Mouse (Mus musculus) forebrain, embryonic 15.5 days (tissue): ENCODE measurements around the gene Iqsec1. TPM values are rescaled to one million over a fixed set of nuclear protein-coding genes. Genes with fewer than 3 reads are reported as not detected.

ENCODE experiments used
- ATAC-seq: fragments of 200-750 bp; cut with Nextera tagmentation; replicated peaks from 2 replicates; pipeline ENCODE4 v1.8.0; 2017; ENCODE audit warnings: mild to moderate bottlenecking, moderate TSS enrichment, moderate library complexity
- H3K27ac ChIP-seq: fragments of 300-500 bp; sonication (generic); replicated peaks from 2 replicates; pipeline ENCODE4 v1.5.1; 2015; ENCODE audit warnings: mild to moderate bottlenecking, inconsistent platforms
- H3K27me3 ChIP-seq: fragments of 300-500 bp; sonication (generic); 2 replicates; pipeline ENCODE4 v1.6.1; 2015; ENCODE audit warnings: inconsistent platforms
- H3K36me3 ChIP-seq: fragments of 300-500 bp; sonication (generic); 2 replicates; pipeline ENCODE4 v1.6.1; 2015; ENCODE audit warnings: mild to moderate bottlenecking, inconsistent platforms
- H3K4me1 ChIP-seq: fragments of 300-500 bp; sonication (generic); 2 replicates; pipeline ENCODE4 v1.6.1; 2015; ENCODE audit warnings: inconsistent platforms
- H3K4me2 ChIP-seq: fragments of 300-500 bp; sonication (generic); replicated peaks from 2 replicates; pipeline ENCODE4 v1.6.1; 2015; ENCODE audit warnings: mild to moderate bottlenecking, inconsistent platforms
- H3K4me3 ChIP-seq: fragments of 300-500 bp; sonication (generic); 2 replicates; pipeline ENCODE4 v1.5.1; 2015; ENCODE audit warnings: mild to moderate bottlenecking, inconsistent platforms
- H3K9ac ChIP-seq: fragments of 300-500 bp; sonication (generic); replicated peaks from 2 replicates; pipeline ENCODE4 v1.6.1; 2015; ENCODE audit warnings: mild to moderate bottlenecking, inconsistent platforms
- H3K9me3 ChIP-seq: fragments of 300-500 bp; sonication (generic); 2 replicates; pipeline ENCODE4 v1.6.1; 2016; ENCODE audit warnings: inconsistent platforms
- WGBS: fragments of 180-500 bp; shearing (Covaris S2); methylation state at CpG from one replicate; pipeline ENCODE4 v1.1.7; 2015; ENCODE audit warnings: mixed read lengths; 5-methylcytosine and 5-hydroxymethylcytosine counted together
- polyA plus RNA-seq: library from polyadenylated mRNA; unstranded; fragments of >200 nt; fragmentation: Nextera tagmentation; extraction: Ambion mirVana; gene quantifications from 2 replicates; pipeline ENCODE4 v1.2.1, GENCODE M21; 2015

Gene Iqsec1
- polyA plus RNA-seq, 1 experiment from 2014 or later: 16.3 TPM

DNA sequence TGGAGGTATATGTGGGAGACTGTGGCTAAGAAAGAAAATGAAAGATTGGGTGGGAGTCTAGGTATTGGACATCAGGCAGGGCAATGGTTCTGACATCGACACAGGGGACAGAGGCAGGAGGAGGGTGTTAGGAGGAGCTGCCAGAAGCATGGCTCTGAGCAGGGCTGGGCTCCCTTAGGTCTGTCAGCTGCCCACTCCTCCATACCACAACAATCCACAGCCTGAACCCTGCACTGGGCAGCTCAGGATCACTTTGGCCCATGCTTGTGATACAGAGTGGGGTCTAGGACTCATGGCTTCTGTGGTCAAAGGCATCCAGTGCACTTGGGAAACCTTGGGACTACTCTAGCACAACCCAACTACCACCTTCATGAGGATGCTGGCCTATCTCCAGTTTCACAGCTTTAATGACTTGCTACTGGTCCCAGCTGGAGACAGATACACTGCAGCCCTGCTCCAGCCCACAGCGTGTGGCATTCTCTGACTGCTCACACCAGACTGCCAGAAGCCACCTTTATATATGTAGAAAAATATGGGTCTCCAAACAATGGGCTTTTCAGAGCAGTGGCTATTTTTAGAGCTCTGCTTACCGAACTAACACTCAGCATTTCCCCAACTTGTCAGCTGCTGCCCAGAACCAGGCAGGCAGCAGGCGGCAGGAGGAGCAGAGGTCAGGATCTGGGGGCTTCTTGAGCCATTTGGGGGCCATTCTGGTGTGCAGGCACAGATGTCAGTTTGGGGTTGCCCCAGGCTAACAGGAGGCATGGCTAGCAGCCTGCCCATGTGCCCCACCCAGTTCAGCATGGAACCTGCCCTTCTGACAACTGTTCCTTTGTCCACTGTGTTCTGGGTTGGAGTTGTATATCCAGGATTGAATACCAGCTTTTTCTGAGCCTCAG lies 285.4 kb downstream of the Iqsec1 start:
- peaks cover 57% of the 10 kb centered on the region for H3K4me1 ChIP-seq
- no peaks in the 10 kb centered on the region for H3K27me3 ChIP-seq
- no peaks in the 10 kb centered on the region for H3K9me3 ChIP-seq
- no peak overlapping the region for H3K4me2 ChIP-seq
- WGBS: 25% methylated on average over 4 of the region's 4 CpGs
- ATAC-seq: peak; percentile 34
- H3K4me3 ChIP-seq: no peak overlapping the region
- no peak overlapping the region for H3K9ac ChIP-seq
- no peaks in the 10 kb centered on the region for H3K36me3 ChIP-seq
- H3K27ac ChIP-seq: peak overlapping the region; percentile 64

DNA sequence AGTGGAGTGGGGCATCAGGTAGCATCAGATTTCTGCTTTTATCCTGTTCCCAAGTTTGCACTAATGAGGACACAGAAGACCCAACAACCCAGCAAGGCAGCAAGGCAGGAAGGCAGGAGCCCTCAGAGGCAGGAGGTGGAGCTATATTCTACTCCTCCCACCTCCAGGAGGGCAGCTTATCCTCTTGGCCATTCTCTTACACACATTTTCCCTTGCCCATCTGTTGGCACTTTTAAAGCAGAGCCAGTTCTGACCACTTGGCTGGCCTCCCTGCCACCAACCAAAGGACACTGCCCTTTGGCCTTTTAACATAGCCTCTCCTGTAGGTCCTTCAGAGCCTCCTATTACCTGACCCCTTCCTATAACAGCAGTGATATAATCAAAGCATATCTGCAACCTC lies 286.3 kb downstream of the Iqsec1 start:
- H3K9ac ChIP-seq: no peak overlapping the region
- no peaks in the 10 kb centered on the region for H3K9me3 ChIP-seq
- H3K27ac ChIP-seq: peak overlapping the region; percentile 64; the same call in 1 of the 2 replicates
- no peaks in the 10 kb centered on the region for H3K27me3 ChIP-seq
- H3K4me1 ChIP-seq: peaks cover 53% of the 10 kb centered on the region
- no peaks in the 10 kb centered on the region for H3K36me3 ChIP-seq
- no peak for ATAC-seq
- no peak overlapping the region for H3K4me3 ChIP-seq
- no peak overlapping the region for H3K4me2 ChIP-seq

DNA sequence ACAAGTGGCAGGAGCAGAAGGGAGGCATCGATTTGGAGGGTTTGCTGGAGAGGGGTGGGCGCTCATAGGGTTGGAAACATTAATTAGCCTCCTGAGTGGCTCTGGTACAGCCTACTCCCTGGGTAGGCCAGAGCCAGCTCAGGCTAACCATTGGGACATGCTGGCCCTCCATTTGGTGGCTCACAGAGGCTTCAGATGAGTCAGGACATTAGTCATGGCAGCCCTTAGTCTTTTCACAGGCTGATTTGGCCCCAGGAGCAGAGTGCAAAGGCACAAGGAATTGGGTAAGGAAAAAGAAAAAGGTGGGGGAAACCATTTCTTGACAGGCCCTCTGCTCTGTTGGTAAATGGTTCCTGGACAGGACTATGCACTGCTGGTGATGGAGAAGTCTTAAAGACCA lies 287.1 kb downstream of the Iqsec1 start:
- Histone ChIP-seq H3K4me1 (peaks cover 45% of the 10 kb centered on the region), H3K27ac (no peak overlapping the region), H3K36me3 (no peaks in the 10 kb centered on the region), H3K4me2 (no peak overlapping the region), H3K9me3 (no peaks in the 10 kb centered on the region), H3K9ac (no peak overlapping the region), H3K27me3 (no peaks in the 10 kb centered on the region), H3K4me3 (no peak overlapping the region)
- no peak for ATAC-seq
- 72% methylated on average over 2 of the region's 2 CpGs for WGBS

DNA sequence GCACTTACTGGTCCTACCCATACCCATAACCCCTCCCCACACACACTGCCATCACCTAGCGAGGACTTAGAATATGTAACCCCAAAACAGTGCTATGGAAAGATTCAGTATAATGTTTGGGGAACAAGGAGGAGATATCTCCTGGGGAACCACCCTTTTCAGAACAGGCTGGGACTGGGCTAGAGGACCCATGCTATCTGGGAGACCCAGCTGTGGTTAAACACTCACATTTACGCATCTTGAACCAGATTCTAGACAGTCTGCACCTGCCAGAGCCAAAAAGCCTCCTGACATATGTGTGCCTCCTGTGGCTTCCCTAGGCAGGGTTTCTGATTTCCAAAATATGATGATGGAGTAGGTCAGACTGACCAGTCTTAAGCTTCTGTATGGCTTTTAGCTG lies 287.7 kb downstream of the Iqsec1 start:
- H3K9me3 ChIP-seq: no peaks in the 10 kb centered on the region
- H3K4me3 ChIP-seq: no peak overlapping the region
- no peaks in the 10 kb centered on the region for H3K27me3 ChIP-seq
- H3K36me3 ChIP-seq: no peaks in the 10 kb centered on the region
- no peak overlapping the region for H3K27ac ChIP-seq
- WGBS: 97% methylated on average over 2 of the region's 2 CpGs
- no peak for ATAC-seq
- no peak overlapping the region for H3K9ac ChIP-seq
- H3K4me1 ChIP-seq: peaks cover 41% of the 10 kb centered on the region
- no peak overlapping the region for H3K4me2 ChIP-seq

DNA sequence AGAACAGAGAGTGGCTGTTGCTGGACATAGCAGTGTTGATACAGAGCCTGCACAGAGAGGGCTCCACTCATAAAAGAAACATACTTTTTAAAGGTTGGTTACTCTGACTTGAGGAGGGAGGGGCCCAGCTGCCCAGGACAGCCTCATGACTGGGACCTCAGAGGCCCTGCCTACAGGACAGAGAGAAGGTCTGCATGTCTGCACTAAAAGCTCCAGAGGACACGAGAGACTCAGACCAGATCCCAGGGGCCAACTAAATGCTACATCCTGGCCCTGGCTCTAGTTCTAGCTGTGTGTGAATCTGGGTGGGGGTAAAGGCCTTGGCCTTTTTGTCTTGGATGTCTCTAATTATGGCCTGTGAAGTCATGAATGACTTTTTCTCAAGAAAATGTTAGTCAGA lies 288.4 kb downstream of the Iqsec1 start:
- Histone ChIP-seq H3K4me1 (peaks cover 37% of the 10 kb centered on the region), H3K27me3 (no peaks in the 10 kb centered on the region), H3K4me3 (no peak overlapping the region), H3K27ac (no peak overlapping the region), H3K9ac (no peak overlapping the region), H3K9me3 (no peaks in the 10 kb centered on the region), H3K36me3 (no peaks in the 10 kb centered on the region), H3K4me2 (no peak overlapping the region)
- WGBS: 90% methylated on average over 1 of the region's 1 CpGs
- no peak for ATAC-seq

DNA sequence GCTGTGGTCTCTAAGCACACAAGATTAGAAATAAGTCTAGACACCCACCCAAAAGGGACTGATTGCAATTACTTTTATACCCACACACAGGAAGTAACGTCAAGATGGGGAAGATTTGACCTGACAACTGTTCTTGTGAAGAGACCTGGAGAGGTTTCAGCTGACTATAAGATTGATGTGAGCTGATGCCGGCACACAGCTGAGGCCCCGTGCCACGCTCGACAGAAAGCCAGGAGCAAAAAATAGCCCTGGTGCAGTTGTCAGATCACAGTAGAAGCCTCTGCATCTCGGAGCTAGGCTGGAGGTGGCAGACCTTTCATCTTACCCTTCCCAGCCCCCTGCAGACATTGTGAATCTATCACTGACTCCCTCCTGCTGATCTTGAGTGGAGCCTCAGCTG lies 289.6 kb downstream of the Iqsec1 start:
- Histone ChIP-seq H3K27ac (no peak overlapping the region), H3K4me3 (no peak overlapping the region), H3K4me2 (no peak overlapping the region), H3K9me3 (no peaks in the 10 kb centered on the region), H3K36me3 (no peaks in the 10 kb centered on the region), H3K4me1 (peaks cover 25% of the 10 kb centered on the region), H3K9ac (no peak overlapping the region), H3K27me3 (no peaks in the 10 kb centered on the region)
- ATAC-seq: no peak
- 67% methylated on average over 6 of the region's 6 CpGs for WGBS

DNA sequence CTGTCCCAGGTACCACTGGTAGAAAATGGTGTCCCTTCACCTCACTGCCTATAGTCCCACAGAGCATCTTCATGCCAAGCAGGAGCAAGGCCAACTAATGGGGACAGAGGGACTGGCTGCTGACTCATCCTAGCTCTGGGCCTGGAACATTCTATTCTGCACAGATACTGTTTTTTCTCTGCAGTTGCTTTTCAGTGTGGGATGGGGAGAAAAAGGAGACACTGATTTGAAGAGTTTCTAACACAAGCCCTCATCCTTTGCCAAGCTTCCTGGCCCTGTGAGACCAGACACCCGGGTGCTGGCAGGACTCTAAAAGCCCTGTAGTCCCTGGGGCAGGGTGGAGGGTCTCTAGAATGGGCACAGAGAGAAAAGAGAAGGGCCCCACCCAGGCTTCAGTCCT lies 292.7 kb downstream of the Iqsec1 start:
- Histone ChIP-seq H3K4me2 (no peak overlapping the region), H3K36me3 (peaks cover 10% of the 10 kb centered on the region; the same call in 1 of the 2 replicates), H3K4me1 (0 out of 2 replicates have a peak, but pooled peaks cover 4% of the 10 kb centered on the region), H3K9me3 (no peaks in the 10 kb centered on the region), H3K27ac (0 out of 2 replicates have a peak overlapping the region, but pooled peaks have one; percentile 36), H3K9ac (no peak overlapping the region), H3K27me3 (no peaks in the 10 kb centered on the region), H3K4me3 (no peak overlapping the region)
- 70% methylated on average over 1 of the region's 1 CpGs for WGBS
- no peak for ATAC-seq

DNA sequence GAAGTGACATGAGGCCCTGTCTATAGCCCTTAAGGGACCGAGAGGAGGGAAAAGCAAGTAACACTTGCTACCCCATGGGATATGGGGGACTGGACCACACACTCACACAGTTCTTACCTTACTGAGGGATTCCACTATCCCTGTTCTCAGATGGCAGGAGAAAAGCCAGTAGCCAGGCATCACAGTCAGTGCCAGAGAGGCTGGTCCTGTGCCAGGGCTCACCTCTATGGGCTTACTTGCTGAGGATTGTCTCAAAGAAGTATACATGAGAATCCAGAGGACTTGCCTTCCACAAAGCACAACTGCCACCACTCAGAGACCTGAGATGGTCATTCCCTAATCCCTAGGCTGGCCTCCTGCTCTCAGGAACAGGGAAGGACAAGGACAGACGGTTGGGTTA lies 296.1 kb downstream of the Iqsec1 start:
- WGBS: 84% methylated on average over 2 of the region's 2 CpGs
- Histone ChIP-seq H3K36me3 (peaks cover 28% of the 10 kb centered on the region), H3K9me3 (no peaks in the 10 kb centered on the region)

DNA sequence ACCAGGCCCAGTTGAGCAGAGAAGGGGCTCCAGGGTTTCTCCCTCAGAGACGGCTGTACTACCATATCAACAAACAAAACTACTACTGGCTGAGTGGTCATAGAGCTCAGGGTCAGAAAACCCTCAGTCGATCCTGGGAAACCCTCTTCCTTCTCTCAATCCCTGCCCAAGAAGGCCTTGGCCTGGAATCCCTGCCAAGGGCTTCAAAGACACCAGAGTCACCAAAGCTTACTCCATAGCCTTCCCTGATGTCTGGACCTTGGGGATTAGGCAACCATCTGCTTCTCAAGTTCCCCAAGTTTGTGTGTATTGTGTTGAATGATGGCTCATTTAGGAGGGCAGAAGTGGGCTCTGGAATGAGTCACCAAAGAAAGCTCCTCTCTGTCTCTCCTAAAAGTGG lies 296.6 kb downstream of the Iqsec1 start:
- peaks cover 28% of the 10 kb centered on the region for H3K36me3 ChIP-seq
- H3K9me3 ChIP-seq: no peaks in the 10 kb centered on the region
- H3K27me3 ChIP-seq: no peaks in the 10 kb centered on the region
- no peaks in the 10 kb centered on the region for H3K4me1 ChIP-seq
- no peak overlapping the region for H3K27ac ChIP-seq
- no peak overlapping the region for H3K4me3 ChIP-seq
- H3K4me2 ChIP-seq: no peak overlapping the region
- 86% methylated on average over 2 of the region's 2 CpGs for WGBS
- H3K9ac ChIP-seq: no peak overlapping the region
- ATAC-seq: no peak

More for the DNA sequence above, 296.1 kb downstream of the Iqsec1 start:
- no peak for ATAC-seq
- Histone ChIP-seq H3K27ac (no peak overlapping the region), H3K4me1 (no peaks in the 10 kb centered on the region), H3K27me3 (no peaks in the 10 kb centered on the region), H3K4me2 (no peak overlapping the region), H3K9ac (no peak overlapping the region), H3K4me3 (no peak overlapping the region)

DNA sequence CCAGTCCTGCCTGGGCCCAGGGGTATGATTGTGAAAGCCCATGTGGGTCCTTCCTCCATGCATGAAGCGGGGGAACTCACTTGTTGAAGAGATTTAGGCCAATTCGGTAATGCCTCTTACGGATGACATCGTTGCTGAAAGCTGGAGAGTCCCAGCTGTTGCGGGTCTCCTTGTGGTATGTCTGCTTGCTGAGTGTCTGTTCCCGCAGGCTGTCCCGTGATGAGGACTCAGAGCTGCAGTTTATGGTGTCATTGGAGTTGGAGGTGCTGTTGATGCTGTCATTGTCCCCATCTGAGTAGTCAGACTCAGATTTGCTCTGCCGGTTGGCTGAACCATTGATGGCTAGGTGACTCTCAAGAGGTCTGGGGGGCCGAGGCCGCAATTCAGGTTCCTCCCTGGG lies 299.0 kb downstream of the Iqsec1 start:
- Histone ChIP-seq H3K36me3 (peaks cover 28% of the 10 kb centered on the region), H3K9ac (no peak overlapping the region), H3K27ac (no peak overlapping the region), H3K27me3 (no peaks in the 10 kb centered on the region), H3K4me3 (no peak overlapping the region), H3K9me3 (no peaks in the 10 kb centered on the region), H3K4me1 (0 out of 2 replicates have a peak, but pooled peaks cover 3% of the 10 kb centered on the region), H3K4me2 (no peak overlapping the region)
- 92% methylated on average over 10 of the region's 10 CpGs for WGBS
- no peak for ATAC-seq

DNA sequence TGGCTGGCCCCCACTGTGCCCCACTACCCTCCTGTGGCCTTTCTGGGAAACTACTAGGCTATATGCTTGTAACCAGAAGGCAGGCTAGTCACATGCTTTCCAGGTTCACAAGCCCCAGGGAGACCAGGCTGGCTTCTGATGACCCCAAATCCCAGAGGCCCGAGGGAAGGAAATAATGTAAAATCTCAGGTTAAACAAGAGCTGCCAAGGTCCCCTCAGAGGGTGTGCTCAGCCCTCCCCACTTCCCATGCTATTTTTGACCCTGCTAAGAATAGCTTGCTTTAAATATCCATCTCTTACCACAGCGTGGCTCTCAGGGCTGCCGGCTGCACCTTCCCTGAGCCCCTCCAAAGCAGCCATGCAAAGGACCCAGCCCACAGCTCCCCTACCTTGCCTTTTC lies 299.7 kb downstream of the Iqsec1 start:
- H3K27me3 ChIP-seq: no peaks in the 10 kb centered on the region
- no peak overlapping the region for H3K27ac ChIP-seq
- no peak for ATAC-seq
- peaks cover 28% of the 10 kb centered on the region for H3K36me3 ChIP-seq
- no peak overlapping the region for H3K4me2 ChIP-seq
- H3K4me1 ChIP-seq: 0 out of 2 replicates have a peak, but pooled peaks cover 3% of the 10 kb centered on the region
- no peak overlapping the region for H3K9ac ChIP-seq
- no peaks in the 10 kb centered on the region for H3K9me3 ChIP-seq
- no peak overlapping the region for H3K4me3 ChIP-seq
- WGBS: 89% methylated on average over 3 of the region's 3 CpGs

DNA sequence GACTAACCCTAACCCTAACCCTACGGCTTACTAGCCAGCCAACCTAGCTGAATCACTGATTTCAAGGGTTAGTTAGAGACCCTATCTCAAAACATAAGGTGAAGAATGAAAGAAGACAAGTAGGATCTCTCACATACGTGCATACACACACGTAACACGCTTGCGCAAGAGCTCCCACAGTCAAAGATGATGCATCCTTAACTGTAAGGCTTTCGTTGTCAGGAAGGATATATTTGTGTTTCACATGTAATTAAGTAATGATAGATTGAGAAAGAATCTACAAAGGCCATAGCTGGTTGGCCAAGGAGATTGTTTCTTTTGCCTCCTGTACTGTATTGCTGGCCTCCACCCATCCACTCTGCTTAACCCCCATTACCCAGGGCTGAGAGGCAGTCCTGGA lies 300.5 kb downstream of the Iqsec1 start:
- H3K4me2 ChIP-seq: no peak overlapping the region

More for the DNA sequence above, 300.5 kb downstream of the Iqsec1 start:
- ATAC-seq: no peak
- H3K4me3 ChIP-seq: no peak overlapping the region
- H3K36me3 ChIP-seq: peaks cover 28% of the 10 kb centered on the region
- 97% methylated on average over 6 of the region's 6 CpGs for WGBS
- no peaks in the 10 kb centered on the region for H3K9me3 ChIP-seq
- H3K4me1 ChIP-seq: 0 out of 2 replicates have a peak, but pooled peaks cover 3% of the 10 kb centered on the region
- H3K27ac ChIP-seq: no peak overlapping the region
- H3K27me3 ChIP-seq: no peaks in the 10 kb centered on the region
- H3K9ac ChIP-seq: no peak overlapping the region
